ENCODE assay signal across 8 mouse cellular contexts in the genomic region with DNA sequence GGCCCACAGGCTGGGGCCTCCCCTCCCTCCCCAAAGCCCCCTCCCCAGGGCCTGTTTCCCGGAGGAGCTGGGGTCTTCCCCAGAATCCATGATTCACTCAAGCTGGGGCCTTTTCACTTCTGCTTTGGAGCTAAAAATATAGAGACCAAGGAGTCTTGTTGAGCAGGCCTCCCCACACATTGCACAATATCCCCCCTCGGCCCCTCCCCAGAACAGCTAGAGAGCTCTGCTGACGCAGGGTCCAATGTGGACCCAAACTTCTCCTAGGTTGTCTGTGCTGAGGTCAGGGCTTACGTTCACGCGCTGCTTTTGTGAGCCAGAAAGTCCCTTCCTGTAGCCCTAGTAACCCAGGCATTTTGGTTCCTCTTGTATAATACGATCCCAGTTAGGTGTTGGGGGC. TPM values are rescaled to one million over a fixed set of nuclear protein-coding genes. Genes with fewer than 3 reads are reported as not detected.
A peak's percentile ranks its signal among the peaks of the same experiment; 100 is the strongest.
DNase-seq lines count a peak whose midpoint lies in the region; ATAC-seq lines count a peak whose summit lies in the region.

No protein-coding gene starts in this region.

- H3K9me3 ChIP-seq in embryonic facial prominence, embryonic 10.5 days, result no peaks in the 10 kb centered on the region
- no peaks in the 10 kb centered on the region for H3K9me3 ChIP-seq in limb, embryonic 10.5 days (replicated peaks)

- H3K27ac ChIP-seq in embryonic facial prominence, embryonic 10.5 days (replicated peaks), result 0 out of 2 replicates have a peak overlapping the region, but pooled peaks have one; percentile 46
- H3K27ac ChIP-seq in limb, embryonic 10.5 days, result peak overlapping the region; percentile 75

- H3K4me1 ChIP-seq in embryonic facial prominence, embryonic 10.5 days, result peaks cover 32% of the 10 kb centered on the region
- peaks cover 38% of the 10 kb centered on the region for H3K4me1 ChIP-seq in limb, embryonic 10.5 days

- no peak overlapping the region for H3K4me3 ChIP-seq in embryonic facial prominence, embryonic 10.5 days
- 0 out of 2 replicates have a peak overlapping the region, but pooled peaks have one; percentile 10 for H3K4me3 ChIP-seq in limb, embryonic 10.5 days

- peaks cover 57% of the 10 kb centered on the region for H3K36me3 ChIP-seq in embryonic facial prominence, embryonic 10.5 days (replicated peaks)
- peaks cover 58% of the 10 kb centered on the region for H3K36me3 ChIP-seq in limb, embryonic 10.5 days

- no peak for ATAC-seq in cerebellum, adult (ENCODE audit: insufficient number of reproducible peaks, low FRiP score, low TSS enrichment)

- DNase-seq in kidney, postnatal 25 days, result peak; percentile 21 to 55
- DNase-seq in kidney, postnatal 14 days, result no peak
- DNase-seq in embryonic facial prominence, embryonic 10.5 days (ENCODE audit: low spot score), result no peak
- no peak for DNase-seq in limb, embryonic 10.5 days (ENCODE audit: low spot score)
- DNase-seq in monocyte, adult 2 months (ENCODE audit: low read depth in 1 of 2, low spot score in 2 of 2), result peak; percentile 91 to 92
- no peak for DNase-seq in retina, postnatal 1 day
- no peak for DNase-seq in right cerebral cortex, postnatal 36 days (ENCODE audit: low spot score in 2 of 2)

- H3K27me3 ChIP-seq in embryonic facial prominence, embryonic 10.5 days (replicated peaks; ENCODE audit: low read depth, poor library complexity, severe bottlenecking), result no peaks in the 10 kb centered on the region
- H3K27me3 ChIP-seq in limb, embryonic 10.5 days (ENCODE audit: low read depth, poor library complexity, severe bottlenecking), result no peaks in the 10 kb centered on the region

- WGBS in embryonic facial prominence, embryonic 10.5 days, result 85% methylated on average over 7 of the region's 7 CpGs
- 96% methylated on average over 7 of the region's 7 CpGs for WGBS in limb, embryonic 10.5 days

RNA-seq across cellular contexts. Expression of a gene that starts 6.0 kb away (rescaled TPM):
- 5.6 and 5.7 TPM in 2 replicates for polyA plus RNA-seq in embryonic facial prominence, embryonic 10.5 days (2016; fragmentation: Nextera tagmentation; extraction: Ambion mirVana)
- polyA plus RNA-seq in limb, embryonic 10.5 days (2016; fragmentation: Nextera tagmentation; extraction: Ambion mirVana), result 7.5 and 7.9 TPM in 2 replicates

RNA-seq across cellular contexts. Expression of a gene that starts 6.5 kb away (rescaled TPM):
- 61.9 and 62.6 TPM in 2 replicates for polyA plus RNA-seq in embryonic facial prominence, embryonic 10.5 days (2016; fragmentation: Nextera tagmentation; extraction: Ambion mirVana)
- 65.1 and 67.0 TPM in 2 replicates for polyA plus RNA-seq in limb, embryonic 10.5 days (2016; fragmentation: Nextera tagmentation; extraction: Ambion mirVana)

RNA-seq across cellular contexts. Expression of a gene that starts 6.7 kb away (rescaled TPM):
- 88.3 and 89.0 TPM in 2 replicates for polyA plus RNA-seq in embryonic facial prominence, embryonic 10.5 days (2016; fragmentation: Nextera tagmentation; extraction: Ambion mirVana)
- 81.3 and 91.5 TPM in 2 replicates for polyA plus RNA-seq in limb, embryonic 10.5 days (2016; fragmentation: Nextera tagmentation; extraction: Ambion mirVana)

RNA-seq across cellular contexts. Expression of a gene that starts 13.6 kb away (rescaled TPM):
- polyA plus RNA-seq in embryonic facial prominence, embryonic 10.5 days (2016; fragmentation: Nextera tagmentation; extraction: Ambion mirVana), result 93.4 and 101 TPM in 2 replicates
- polyA plus RNA-seq in limb, embryonic 10.5 days (2016; fragmentation: Nextera tagmentation; extraction: Ambion mirVana), result 90.5 and 118 TPM in 2 replicates

RNA-seq across cellular contexts. Expression of a gene that starts 35.6 kb away (rescaled TPM):
- polyA plus RNA-seq in embryonic facial prominence, embryonic 10.5 days (2016; fragmentation: Nextera tagmentation; extraction: Ambion mirVana), result 1,023 and 1,043 TPM in 2 replicates
- 972 and 1,174 TPM in 2 replicates for polyA plus RNA-seq in limb, embryonic 10.5 days (2016; fragmentation: Nextera tagmentation; extraction: Ambion mirVana)

Comparison
In these comparisons a context has a peak if more than half of its experiments do, and no peak if none do; other contexts are left out.
1. DNase-seq: peak in kidney, postnatal 25 days (2 of 2) and monocyte, adult 2 months (2 of 2); none in kidney, postnatal 14 days (single experiment), embryonic facial prominence, embryonic 10.5 days (single experiment), limb, embryonic 10.5 days (single experiment), retina, postnatal 1 day (single experiment) and right cerebral cortex, postnatal 36 days (0 of 2).